Mouse (Mus musculus) liver, adult 2 months (tissue): ENCODE measurements around the gene Asxl1.

Experiments used
- CTCF ChIP-seq: fragments of 200-500 bp; IDR thresholded peaks from 2 replicates; pipeline ENCODE4 v1.5.1; 2011; ENCODE audit warnings: low read depth, low read length, control low read depth
- POLR2A ChIP-seq: fragments of 200-500 bp; IDR thresholded peaks from 2 replicates; pipeline ENCODE4 v1.6.1; 2011; ENCODE audit warnings: low read length, control low read depth; ENCODE audit not compliant: insufficient read depth; ENCODE audit errors: extremely low read depth

- TF ChIP-seq CTCF (no peak), POLR2A (no peak)
Measured at GRCm38 (mm10) chr2:153370871-153371270, 25.2 kb downstream of the Asxl1 start.
